Mouse (Mus musculus) lung, postnatal 4 days (tissue): Measurements from ENCODE around the gene Exosc6.
A peak's percentile ranks its signal among the peaks of the same experiment; 100 is the strongest.
"Not testable (repeated sequence)": the region's sequence is repeated elsewhere in the genome, so short reads cannot be mapped to it uniquely, and the experiment has no call there.

Source experiments
- DNase-seq, 2 experiments: peaks; one replicate each; pipeline ENCODE4 v3.0.0; 2021

Exosc6 gene

GRCm38 (mm10) chr8:111056158-111056663, at the start of gene Exosc6:
Gene Exosc6, plus strand, starts transcription at chr8:111056339.
- DNase-seq, result peak; percentile 93 to 95

- DNase-seq, result not testable (repeated sequence)
Measured at GRCm38 (mm10) chr8:111010230-111010991, 45.7 kb upstream of the Exosc6 start.

- not testable (repeated sequence) for DNase-seq
Measured at GRCm38 (mm10) chr8:111026609-111027008, 29.5 kb upstream of the Exosc6 start.

- peak; percentile 90 for DNase-seq
Measured at GRCm38 (mm10) chr8:111027391-111027937, 28.7 kb upstream of the Exosc6 start.

- no peak for DNase-seq
Measured at GRCm38 (mm10) chr8:111029589-111029988, 26.6 kb upstream of the Exosc6 start.

GRCm38 (mm10) chr8:111030045-111030444, 26.1 kb upstream of the Exosc6 start:
- no peak for DNase-seq

- DNase-seq, result no peak
Measured at GRCm38 (mm10) chr8:111031572-111031971, 24.6 kb upstream of the Exosc6 start, which contains the start of gene Ddx19b. Gene Ddx19b, minus strand, starts transcription at chr8:111031751.

- no peak for DNase-seq
Measured at GRCm38 (mm10) chr8:111032916-111033315, 23.2 kb upstream of the Exosc6 start, which contains the start of gene Aars. Gene Aars, plus strand, starts transcription at chr8:111033144.

- DNase-seq, result peak; percentile 97
Measured at GRCm38 (mm10) chr8:111033482-111034215, 22.5 kb upstream of the Exosc6 start.

GRCm38 (mm10) chr8:111034276-111034675, 21.9 kb upstream of the Exosc6 start:
- peak in 1 of 2 experiments; percentile 30 for DNase-seq

GRCm38 (mm10) chr8:111036591-111036990, 19.5 kb upstream of the Exosc6 start:
- DNase-seq, result no peak

- DNase-seq, result no peak
Measured at GRCm38 (mm10) chr8:111042546-111042945, 13.6 kb upstream of the Exosc6 start.

GRCm38 (mm10) chr8:111044003-111044734, 12.0 kb upstream of the Exosc6 start:
- DNase-seq, result no peak

- DNase-seq, result no peak
Measured at GRCm38 (mm10) chr8:111048694-111049093, 7.4 kb upstream of the Exosc6 start.

- no peak for DNase-seq
Measured at GRCm38 (mm10) chr8:111049106-111049505, 7.0 kb upstream of the Exosc6 start.

GRCm38 (mm10) chr8:111053827-111054518, 2.2 kb upstream of the Exosc6 start:
- no peak for DNase-seq

- DNase-seq, result no peak
Measured at GRCm38 (mm10) chr8:111055031-111055634, 1.0 kb upstream of the Exosc6 start.

GRCm38 (mm10) chr8:111055661-111056060, 478 bp upstream of the Exosc6 start:
- DNase-seq, result no peak

- peak; percentile 37 to 60 for DNase-seq
Measured at GRCm38 (mm10) chr8:111056691-111057293, 653 bp downstream of the Exosc6 start.

- DNase-seq, result no peak
Measured at GRCm38 (mm10) chr8:111058946-111059572, 2.9 kb downstream of the Exosc6 start.

GRCm38 (mm10) chr8:111061688-111062071, 5.5 kb downstream of the Exosc6 start:
- no peak for DNase-seq
